Mouse (Mus musculus): Measurements from ENCODE around the gene Myo19.
A peak's percentile ranks its signal among the peaks of the same experiment; 100 is the strongest.

The Myo19 gene

GRCm38 (mm10) chr11:84886767-84887511 is 7.0 kb downstream of the Myo19 start:
- no peak for DNase-seq

GRCm38 (mm10) chr11:84888025-84888424 is 8.1 kb downstream of the Myo19 start:
- no peak for DNase-seq

- no peak for DNase-seq
Measured at GRCm38 (mm10) chr11:84889492-84889891, 9.5 kb downstream of the Myo19 start.

GRCm38 (mm10) chr11:84891705-84892104 is 11.8 kb downstream of the Myo19 start:
- no peak for DNase-seq

GRCm38 (mm10) chr11:84893113-84893512 is 13.2 kb downstream of the Myo19 start:
- DNase-seq: no peak

- DNase-seq: no peak
Measured at GRCm38 (mm10) chr11:84904597-84905144, 24.7 kb downstream of the Myo19 start.

- no peak for DNase-seq
Measured at GRCm38 (mm10) chr11:84907081-84907480, 27.1 kb downstream of the Myo19 start.

GRCm38 (mm10) chr11:84908480-84908879 is 28.5 kb downstream of the Myo19 start:
- DNase-seq: no peak

- no peak for DNase-seq
Measured at GRCm38 (mm10) chr11:84910411-84910810, 30.5 kb downstream of the Myo19 start.

- no peak for DNase-seq
Measured at GRCm38 (mm10) chr11:84914673-84915072, 34.7 kb downstream of the Myo19 start.

GRCm38 (mm10) chr11:84916053-84916702 is 36.2 kb downstream of the Myo19 start, which contains the start of gene Znhit3:
Gene Znhit3, minus strand, starts transcription at chr11:84916366.
- peak; percentile 88 for DNase-seq

- no peak for DNase-seq
Measured at GRCm38 (mm10) chr11:84916703-84917300, 36.9 kb downstream of the Myo19 start.

- DNase-seq: peak; percentile 73
Measured at GRCm38 (mm10) chr11:84918425-84918824, 38.5 kb downstream of the Myo19 start.

GRCm38 (mm10) chr11:84919276-84919675 is 39.3 kb downstream of the Myo19 start:
- DNase-seq: no peak

- no peak for DNase-seq
Measured at GRCm38 (mm10) chr11:84919951-84920350, 40.0 kb downstream of the Myo19 start.

GRCm38 (mm10) chr11:84920981-84921380 is 41.0 kb downstream of the Myo19 start:
- no peak for DNase-seq

- no peak for DNase-seq
Measured at GRCm38 (mm10) chr11:84932261-84932660, 52.3 kb downstream of the Myo19 start.

GRCm38 (mm10) chr11:84939508-84940053 is 59.6 kb downstream of the Myo19 start:
- DNase-seq: no peak

GRCm38 (mm10) chr11:84940140-84940539 is 60.2 kb downstream of the Myo19 start:
- DNase-seq: no peak

GRCm38 (mm10) chr11:84943948-84944347 is 64.0 kb downstream of the Myo19 start:
- peak; percentile 51 for DNase-seq

GRCm38 (mm10) chr11:84944639-84945435 is 64.9 kb downstream of the Myo19 start:
- no peak for DNase-seq

GRCm38 (mm10) chr11:84945841-84946240 is 65.9 kb downstream of the Myo19 start:
- DNase-seq: peak; percentile 85

Data from kidney, adult 11 months (tissue).